In genomic region chr5:92128570-92128969, GRCm38 (mm10) we compare ENCODE assay signal across 8 mouse cellular contexts. TPM values are rescaled to one million over a fixed set of nuclear protein-coding genes. Genes with fewer than 3 reads are reported as not detected.
DNase-seq lines count a peak whose midpoint lies in the region; ATAC-seq and TF ChIP-seq lines count a peak whose summit lies in the region.

No protein-coding gene starts in this region.

- H3K9ac ChIP-seq in midbrain, postnatal 0 days (replicated peaks; ENCODE audit: low read length, poor library complexity, severe bottlenecking), result no peak overlapping the region

- no peaks in the 10 kb centered on the region for H3K4me1 ChIP-seq in midbrain, postnatal 0 days (ENCODE audit: insufficient read depth, low read length)

- H3K27me3 ChIP-seq in midbrain, postnatal 0 days (ENCODE audit: insufficient read depth, low read length), result no peaks in the 10 kb centered on the region

- H3K4me3 ChIP-seq in gastrocnemius, adult 2 months, result no peak overlapping the region
- H3K4me3 ChIP-seq in midbrain, postnatal 0 days (ENCODE audit: low read depth, low read length), result no peak overlapping the region

- peak; percentile 38 for DNase-seq in gastrocnemius, adult 2 months
- DNase-seq in gastrocnemius, postnatal 25 days, result no peak
- peak; percentile 96 for DNase-seq in adipocyte (ENCODE audit: low spot score)
- DNase-seq in kidney, postnatal 4 days, result peak; percentile 54 to 68
- peak; percentile 31 for DNase-seq in midbrain, postnatal 0 days (ENCODE audit: low spot score)
- DNase-seq in thymus, postnatal 4 days, result peak; percentile 67

- no peaks in the 10 kb centered on the region for H3K9me3 ChIP-seq in midbrain, postnatal 0 days (ENCODE audit: low read length)

- no peak overlapping the region for H3K4me2 ChIP-seq in midbrain, postnatal 0 days (ENCODE audit: low read depth, low read length, poor library complexity, severe bottlenecking)

- H3K36me3 ChIP-seq in midbrain, postnatal 0 days (ENCODE audit: insufficient read depth, low read length), result 0 out of 2 replicates have a peak, but pooled peaks cover 3% of the 10 kb centered on the region

- intact Hi-C loops in gastrocnemius, adult 2 months (cut with DNase I), result no loop called here

- WGBS in midbrain, postnatal 0 days, result 16% methylated on average over 8 of the region's 8 CpGs

- peak overlapping the region; percentile 36 for H3K27ac ChIP-seq in gastrocnemius, adult 2 months
- H3K27ac ChIP-seq in midbrain, postnatal 0 days (ENCODE audit: low read depth, low read length), result no peak overlapping the region

- peak; percentile 98 for ATAC-seq in granulocyte monocyte progenitor cell, adult 5-6 weeks (replicated peaks; ENCODE audit: poor library complexity, severe bottlenecking)
- ATAC-seq in midbrain, postnatal 0 days (ENCODE audit: low FRiP score), result no peak
- ATAC-seq in inflammation-experienced regulatory T-cells, adult 6 months, result no peak

- no peak for TF ChIP-seq CTCF in gastrocnemius, adult 2 months (IDR thresholded peaks at IDR 0.05)
- TF ChIP-seq CTCF in midbrain, postnatal 0 days (IDR thresholded peaks at IDR 0.05), result no peak

RNA-seq across cellular contexts. Expression of gene Uso1, which starts 9.2 kb away (rescaled TPM):
- 10 to 100 TPM; 63.2 to 72.3 TPM for total RNA-seq in gastrocnemius, adult 2 months (2021)
- 10 to 100 TPM; 56.6 to 58.4 TPM for total RNA-seq in gastrocnemius, postnatal 25 days (2021)
- 49.7 and 51.3 TPM in 2 replicates for total RNA-seq in granulocyte monocyte progenitor cell, adult 5-6 weeks (2014; fragmentation: Nextera tagmentation)
- total RNA-seq in granulocyte monocyte progenitor cell, adult 5-6 weeks (2017), result 23.7 and 28.1 TPM in 2 replicates
- total RNA-seq in midbrain, postnatal 0 days (2014; rRNA removed), result 22.4 and 23.6 TPM in 2 replicates
- polyA plus RNA-seq in midbrain, postnatal 0 days (2015; fragmentation: Nextera tagmentation; extraction: Ambion mirVana), result 25.9 and 27.0 TPM in 2 replicates
- polyA plus RNA-seq in inflammation-experienced regulatory T-cells, adult 6 months (2017; shearing (Covaris generic)), result 10 to 100 TPM; 31.3 to 36.7 (median 34.4) TPM

RNA-seq across cellular contexts. Expression of gene G3bp2, which starts 45.1 kb away (rescaled TPM):
- total RNA-seq in gastrocnemius, adult 2 months (2021), result 10 to 100 TPM; 49.1 to 73.5 TPM
- total RNA-seq in gastrocnemius, postnatal 25 days (2021), result 10 to 100 TPM; 48.8 to 51.7 TPM
- 89.7 and 90.9 TPM in 2 replicates for total RNA-seq in granulocyte monocyte progenitor cell, adult 5-6 weeks (2014; fragmentation: Nextera tagmentation)
- total RNA-seq in granulocyte monocyte progenitor cell, adult 5-6 weeks (2017), result 126 and 130 TPM in 2 replicates
- 167 and 221 TPM in 2 replicates for total RNA-seq in midbrain, postnatal 0 days (2014; rRNA removed)
- 280 and 303 TPM in 2 replicates for polyA plus RNA-seq in midbrain, postnatal 0 days (2015; fragmentation: Nextera tagmentation; extraction: Ambion mirVana)
- polyA plus RNA-seq in inflammation-experienced regulatory T-cells, adult 6 months (2017; shearing (Covaris generic)), result 100 to 1,000 TPM; 225 to 265 (median 245) TPM
